Mouse (Mus musculus) lung, embryonic 14.5 days (tissue): ENCODE data around the gene Inpp4b. TPM values are rescaled to one million over a fixed set of nuclear protein-coding genes. Genes with fewer than 3 reads are reported as not detected.

ENCODE experiments used
- ATAC-seq: fragments of 200-750 bp; cut with Nextera tagmentation; 2 replicates; pipeline ENCODE4 v1.8.0; 2017; ENCODE audit warnings: mild to moderate bottlenecking, moderate TSS enrichment, moderate library complexity; ENCODE audit not compliant: insufficient read depth
- DNase-seq: peaks from one replicate; pipeline ENCODE4 v3.0.0-alpha.2; 2015
- H3K27ac ChIP-seq: fragments of 300-500 bp; sonication (generic); 2 replicates; pipeline ENCODE4 v1.5.1; 2014; ENCODE audit warnings: low read depth, mild to moderate bottlenecking, moderate library complexity
- H3K27me3 ChIP-seq: fragments of 300-500 bp; sonication (generic); 2 replicates; pipeline ENCODE4 v1.6.1; 2014; ENCODE audit warnings: low read length, control low read depth; ENCODE audit not compliant: insufficient read depth
- H3K36me3 ChIP-seq: fragments of 300-500 bp; sonication (generic); 2 replicates; pipeline ENCODE4 v1.6.1; 2014; ENCODE audit warnings: control low read depth; ENCODE audit not compliant: insufficient read depth
- H3K4me1 ChIP-seq: fragments of 300-500 bp; sonication (generic); 2 replicates; pipeline ENCODE4 v1.6.1; 2014; ENCODE audit warnings: antibody characterized with exemption, control low read depth; ENCODE audit not compliant: insufficient read depth
- H3K4me2 ChIP-seq: fragments of 300-500 bp; sonication (generic); 2 replicates; pipeline ENCODE4 v1.6.1; 2014; ENCODE audit warnings: mild to moderate bottlenecking
- H3K4me3 ChIP-seq: fragments of 300-500 bp; sonication (generic); 2 replicates; pipeline ENCODE4 v1.5.1; 2014; ENCODE audit warnings: low read depth, low read length
- H3K9ac ChIP-seq: fragments of 300-500 bp; sonication (generic); 2 replicates; pipeline ENCODE4 v1.6.1; 2014
- H3K9me3 ChIP-seq: fragments of 300-500 bp; sonication (generic); 2 replicates; pipeline ENCODE4 v1.6.1; 2016; ENCODE audit warnings: low read depth, low read length, control low read depth
- CTCF ChIP-seq: IDR thresholded peaks from 2 replicates; pipeline ENCODE4 v1.5.1; 2016; ENCODE audit warnings: antibody characterized with exemption, low read depth
- WGBS: fragments of 180-500 bp; shearing (Covaris S2); extraction: QIAGEN DNeasy Blood & Tissue Kit; methylation state at CpG from one replicate; pipeline ENCODE4 v1.1.7; 2014; 5-methylcytosine and 5-hydroxymethylcytosine counted together
- polyA plus RNA-seq: library from polyadenylated mRNA; unstranded; fragments of >200 nt; fragmentation: Nextera tagmentation; extraction: Ambion mirVana; gene quantifications from 2 replicates; pipeline ENCODE4 v1.2.1, GENCODE M21; 2014

The Inpp4b gene
- polyA plus RNA-seq, 1 experiment from 2014 or later: 7.4 TPM

- TF ChIP-seq CTCF: no peak
- DNase-seq (peak; percentile 73), ATAC-seq (no peak)
- Histone ChIP-seq H3K4me2 (no peak overlapping the region), H3K36me3 (no peaks in the 10 kb centered on the region), H3K9me3 (no peaks in the 10 kb centered on the region), H3K27me3 (no peaks in the 10 kb centered on the region), H3K27ac (no peak overlapping the region), H3K9ac (no peak overlapping the region), H3K4me1 (no peaks in the 10 kb centered on the region), H3K4me3 (no peak overlapping the region)
Measured at GRCm38 (mm10) chr8:81399071-81399470, 56.7 kb downstream of the Inpp4b start.

- H3K36me3 ChIP-seq: no peaks in the 10 kb centered on the region
- no peak overlapping the region for H3K4me3 ChIP-seq
- H3K9ac ChIP-seq: no peak overlapping the region
- TF ChIP-seq CTCF: no peak
- no peaks in the 10 kb centered on the region for H3K9me3 ChIP-seq
- ATAC-seq: no peak
- 78% methylated on average over 4 of the region's 4 CpGs for WGBS
- H3K27me3 ChIP-seq: no peaks in the 10 kb centered on the region
- no peak for DNase-seq
- no peak overlapping the region for H3K27ac ChIP-seq
- H3K4me2 ChIP-seq: no peak overlapping the region
- H3K4me1 ChIP-seq: no peaks in the 10 kb centered on the region
Measured at GRCm38 (mm10) chr8:81399501-81399900, 57.1 kb downstream of the Inpp4b start.

- H3K27ac ChIP-seq: no peak overlapping the region
- DNase-seq (no peak), ATAC-seq (no peak)
- no peaks in the 10 kb centered on the region for H3K36me3 ChIP-seq
- H3K27me3 ChIP-seq: no peaks in the 10 kb centered on the region
- H3K4me3 ChIP-seq: no peak overlapping the region
- no peak for TF ChIP-seq CTCF
- H3K9me3 ChIP-seq: no peaks in the 10 kb centered on the region
- H3K4me1 ChIP-seq: no peaks in the 10 kb centered on the region
- WGBS: 82% methylated on average over 2 of the region's 2 CpGs
- H3K4me2 ChIP-seq: no peak overlapping the region
- no peak overlapping the region for H3K9ac ChIP-seq
Measured at GRCm38 (mm10) chr8:81412707-81413106, 70.4 kb downstream of the Inpp4b start.

- Histone ChIP-seq H3K36me3 (no peaks in the 10 kb centered on the region), H3K9ac (no peak overlapping the region), H3K4me3 (no peak overlapping the region), H3K4me2 (no peak overlapping the region), H3K27ac (no peak overlapping the region), H3K9me3 (no peaks in the 10 kb centered on the region), H3K4me1 (no peaks in the 10 kb centered on the region), H3K27me3 (no peaks in the 10 kb centered on the region)
- ATAC-seq (no peak), DNase-seq (no peak)
- 80% methylated on average over 3 of the region's 3 CpGs for WGBS
- TF ChIP-seq CTCF: no peak
Measured at GRCm38 (mm10) chr8:81443957-81444356, 101.6 kb downstream of the Inpp4b start.

GRCm38 (mm10) chr8:81449798-81450197 lies 107.4 kb downstream of the Inpp4b start:
- no peaks in the 10 kb centered on the region for H3K36me3 ChIP-seq
- ATAC-seq (no peak), DNase-seq (no peak)
- no peak overlapping the region for H3K4me2 ChIP-seq
- WGBS: 73% methylated on average over 2 of the region's 2 CpGs
- H3K27ac ChIP-seq: no peak overlapping the region
- H3K9me3 ChIP-seq: no peaks in the 10 kb centered on the region
- no peak overlapping the region for H3K9ac ChIP-seq
- H3K4me1 ChIP-seq: no peaks in the 10 kb centered on the region
- no peak for TF ChIP-seq CTCF
- no peak overlapping the region for H3K4me3 ChIP-seq
- H3K27me3 ChIP-seq: no peaks in the 10 kb centered on the region

DNA sequence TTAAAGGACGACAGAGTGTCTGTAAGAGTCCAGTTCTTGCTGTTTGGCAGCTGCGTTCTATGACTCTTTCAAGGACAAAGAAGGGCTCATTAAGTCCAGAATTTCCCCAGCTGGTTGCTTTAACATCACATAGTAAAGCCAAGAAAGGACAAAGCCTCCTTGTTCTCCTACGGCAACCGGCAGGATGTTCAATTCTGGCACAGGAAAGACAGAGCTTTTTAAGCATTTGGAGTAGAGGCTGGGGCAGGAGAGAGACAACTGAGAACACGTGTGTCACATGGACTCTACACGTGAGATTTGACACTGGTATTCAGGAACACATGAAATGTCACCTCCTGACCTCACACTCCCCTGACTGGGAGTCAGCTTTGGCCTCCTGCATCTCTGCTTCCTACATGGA lies 109.7 kb downstream of the Inpp4b start:
- TF ChIP-seq CTCF: no peak
- Histone ChIP-seq H3K4me1 (no peaks in the 10 kb centered on the region), H3K27ac (no peak overlapping the region), H3K9me3 (no peaks in the 10 kb centered on the region), H3K9ac (no peak overlapping the region), H3K4me3 (no peak overlapping the region), H3K27me3 (no peaks in the 10 kb centered on the region), H3K4me2 (no peak overlapping the region), H3K36me3 (no peaks in the 10 kb centered on the region)
- 56% methylated on average over 6 of the region's 6 CpGs for WGBS
- no peak for ATAC-seq
- peak; percentile 9 for DNase-seq

- no peak overlapping the region for H3K9ac ChIP-seq
- no peak overlapping the region for H3K27ac ChIP-seq
- H3K27me3 ChIP-seq: no peaks in the 10 kb centered on the region
- DNase-seq: no peak
- H3K4me1 ChIP-seq: no peaks in the 10 kb centered on the region
- no peaks in the 10 kb centered on the region for H3K9me3 ChIP-seq
- WGBS: 71% methylated on average over 2 of the region's 2 CpGs
- H3K36me3 ChIP-seq: no peaks in the 10 kb centered on the region
- ATAC-seq: no peak
- H3K4me3 ChIP-seq: no peak overlapping the region
- no peak for TF ChIP-seq CTCF
- H3K4me2 ChIP-seq: no peak overlapping the region
Measured at GRCm38 (mm10) chr8:81454830-81455229, 112.5 kb downstream of the Inpp4b start.

- 76% methylated on average over 3 of the region's 3 CpGs for WGBS
- Histone ChIP-seq H3K4me2 (no peak overlapping the region), H3K36me3 (no peaks in the 10 kb centered on the region), H3K9me3 (no peaks in the 10 kb centered on the region), H3K4me1 (no peaks in the 10 kb centered on the region), H3K27ac (no peak overlapping the region), H3K4me3 (no peak overlapping the region), H3K27me3 (no peaks in the 10 kb centered on the region), H3K9ac (no peak overlapping the region)
- DNase-seq (no peak), ATAC-seq (no peak)
- no peak for TF ChIP-seq CTCF
Measured at GRCm38 (mm10) chr8:81463762-81464161, 121.4 kb downstream of the Inpp4b start.
